Mouse (Mus musculus) kidney, embryonic 14.5 days (tissue): Measurements from ENCODE around the gene Large2. TPM values are rescaled to one million over a fixed set of nuclear protein-coding genes. Genes with fewer than 3 reads are reported as not detected.

Source experiments
- microRNA-seq: library from miRNA; unstranded; fragments of <30 nt; microRNA quantifications from one replicate; pipeline ENCODE4, GENCODE M21; 2016
- polyA plus RNA-seq: library from polyadenylated mRNA; unstranded; fragments of >200 nt; fragmentation: Nextera tagmentation; extraction: Ambion mirVana; gene quantifications from 2 replicates; pipeline ENCODE4 v1.2.1, GENCODE M21; 2014

Large2 gene
- polyA plus RNA-seq, 1 experiment from 2014 or later = 33.3 TPM

Small RNAs within 50 kb of the gene (microRNA-seq; reads per million reads assigned to microRNA genes)
- not detected for gene Mir7000

Other genes starting within 250 kb of the Large2 start
- 21.3 and 22.7 TPM in 2 replicates for gene Pex16, start 193 bp downstream of the Large2 start, polyA plus RNA-seq
- 2.1 and 2.5 TPM in 2 replicates for gene 1700029I15Rik, start 7.7 kb upstream of the Large2 start, polyA plus RNA-seq
- gene Mapk8ip1, start 26.4 kb upstream of the Large2 start, polyA plus RNA-seq = 15.6 and 20.8 TPM in 2 replicates
- 13.8 and 21.3 TPM in 2 replicates for gene Cry2, start 59.2 kb upstream of the Large2 start, polyA plus RNA-seq
- 6.9 and 13.6 TPM in 2 replicates for gene Slc35c1, start 85.7 kb upstream of the Large2 start, polyA plus RNA-seq
- 5.0 and 6.4 TPM in 2 replicates for gene Chst1, start 224.8 kb upstream of the Large2 start, polyA plus RNA-seq